Mouse (Mus musculus) 3T3-L1 (cell line): ENCODE results near the gene Trove2.

ENCODE experiments used
- DNase-seq: peaks from one replicate; pipeline ENCODE4 v3.0.0-alpha.2; 2015; ENCODE audit warnings: low read depth, low spot score

The Trove2 gene

DNA sequence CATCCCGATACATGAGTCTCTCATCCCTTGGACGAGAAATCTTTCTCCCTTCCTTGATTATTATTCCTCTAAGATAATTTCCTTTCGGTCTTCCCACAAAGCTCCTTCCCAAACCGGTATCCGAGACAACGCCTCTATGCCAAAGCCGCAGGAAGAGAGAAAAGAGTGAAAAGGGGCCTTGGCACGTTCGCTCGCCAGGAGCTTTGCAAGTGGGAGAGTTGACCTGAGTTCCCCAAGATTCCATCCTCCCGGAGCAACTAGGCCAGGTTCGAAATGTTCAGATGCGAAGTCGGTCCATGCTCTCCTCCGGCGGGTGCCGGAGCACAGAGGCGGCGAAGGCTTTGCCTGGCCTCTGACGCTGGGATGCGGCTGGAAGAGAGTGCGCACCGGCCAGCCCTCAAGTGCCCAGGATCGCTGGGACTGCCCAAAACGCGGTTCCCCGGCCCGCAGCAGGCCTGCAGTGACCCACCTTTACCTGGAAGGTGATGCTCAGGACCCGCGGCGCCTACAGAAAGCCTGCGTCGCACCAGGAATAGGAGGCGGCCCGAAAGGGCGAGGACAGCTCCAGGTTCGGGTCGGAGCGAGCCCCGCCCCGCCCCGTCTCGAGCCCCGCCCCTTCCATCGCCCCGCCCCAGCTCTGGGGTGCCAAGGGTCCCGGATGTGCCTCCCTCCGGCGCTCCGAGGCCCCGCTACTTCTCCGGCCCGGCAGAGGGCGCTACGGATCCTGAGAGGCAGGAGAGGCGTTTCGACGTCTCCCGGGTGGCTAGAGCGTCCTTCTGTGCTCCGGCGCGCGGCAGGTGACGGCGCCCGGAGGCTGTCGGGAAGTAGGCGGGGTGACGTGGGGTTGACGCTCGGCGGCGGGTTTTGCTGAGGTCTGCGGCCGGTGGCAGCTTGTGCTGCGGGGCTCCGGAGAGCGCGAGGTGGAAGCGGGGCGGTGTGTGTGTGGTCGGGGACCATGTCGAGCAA is at the start of gene Trove2, which contains the start of gene Uchl5:
Gene Trove2 (minus strand): TSS at position 623 of the 966 bp plus-strand sequence.
Gene Uchl5 (plus strand): TSS at position 827 of the 966 bp plus-strand sequence.
- DNase-seq = peak; percentile 95

- DNase-seq = no peak
Measured at GRCm38 (mm10) chr1:143822677-143823076, 45.8 kb upstream of the Trove2 start.

DNA sequence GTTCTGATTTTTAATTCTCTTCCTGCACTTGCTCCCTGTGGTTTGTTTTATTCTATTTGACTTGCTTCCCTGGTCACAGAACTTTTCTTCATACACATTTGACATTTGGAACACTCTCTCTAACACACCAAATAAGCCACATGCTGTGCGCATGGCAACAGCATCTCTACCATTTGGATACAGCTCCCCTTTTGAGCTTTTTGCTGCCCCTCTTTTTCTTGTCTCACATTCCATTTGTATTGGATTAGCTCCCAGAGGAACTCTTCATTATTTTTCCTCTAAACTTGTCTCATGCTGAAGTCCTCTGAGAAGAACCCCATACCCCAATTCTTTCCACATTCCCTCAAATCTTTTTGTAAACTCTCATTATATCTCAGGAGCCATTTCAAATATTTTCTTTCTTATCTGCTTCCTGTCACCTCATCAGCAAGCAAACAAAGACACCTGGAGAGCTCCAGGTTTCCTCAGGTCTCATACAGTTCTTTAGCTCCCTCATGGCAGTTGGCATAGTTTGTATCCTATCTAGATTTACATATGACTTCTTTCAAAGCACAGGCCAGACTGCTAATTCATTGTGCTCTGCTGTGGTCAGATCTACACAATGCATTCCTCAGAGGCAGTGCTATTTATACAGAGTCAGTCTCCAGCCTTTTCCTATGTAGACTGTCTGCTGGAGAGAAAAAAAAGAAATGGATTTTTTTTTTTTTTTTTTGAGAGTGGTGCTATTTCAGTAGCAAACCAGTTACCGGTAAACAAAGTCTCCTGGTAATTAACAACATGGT is 43.4 kb upstream of the Trove2 start:
- no peak for DNase-seq

DNA sequence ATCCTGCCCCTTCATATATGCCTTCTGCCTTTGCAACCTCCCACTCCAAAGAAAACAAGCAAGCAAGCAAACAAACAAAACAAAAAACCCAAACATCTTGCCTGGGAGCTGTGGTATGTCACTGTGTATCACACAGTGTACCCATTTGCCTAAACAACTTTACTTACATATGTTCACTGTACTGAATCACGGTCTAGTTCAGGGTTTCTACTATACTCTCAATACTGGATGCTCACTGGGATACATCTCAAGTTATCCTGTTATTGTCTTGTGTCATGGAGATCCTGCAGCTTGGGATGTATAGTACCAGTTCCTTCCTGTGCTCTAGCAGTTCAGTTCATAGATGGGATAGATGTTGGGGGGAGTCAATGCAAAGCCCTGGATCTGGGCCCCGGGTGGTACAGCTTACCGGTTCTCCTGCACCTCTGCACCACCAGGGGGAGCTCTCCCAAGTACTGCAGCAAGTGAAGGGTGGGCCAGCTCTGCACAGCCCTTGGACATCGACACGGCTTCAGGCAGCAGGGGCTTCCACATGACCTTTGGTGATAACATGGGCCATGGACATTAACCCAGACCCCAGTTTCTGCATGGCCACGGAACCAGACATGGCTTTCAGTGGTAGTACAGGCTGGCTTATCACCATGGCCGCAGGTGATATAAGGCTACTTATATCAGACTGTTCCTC is 37.0 kb upstream of the Trove2 start:
- DNase-seq = peak; percentile 61

GRCm38 (mm10) chr1:143809062-143809461 is 32.2 kb upstream of the Trove2 start:
- no peak for DNase-seq

- peak; percentile 91 for DNase-seq
Measured at GRCm38 (mm10) chr1:143803537-143803936, 26.7 kb upstream of the Trove2 start.

GRCm38 (mm10) chr1:143788584-143789227 is 11.8 kb upstream of the Trove2 start:
- peak; percentile 65 for DNase-seq

GRCm38 (mm10) chr1:143777558-143778218 is 820 bp upstream of the Trove2 start:
- peak; percentile 41 for DNase-seq

DNA sequence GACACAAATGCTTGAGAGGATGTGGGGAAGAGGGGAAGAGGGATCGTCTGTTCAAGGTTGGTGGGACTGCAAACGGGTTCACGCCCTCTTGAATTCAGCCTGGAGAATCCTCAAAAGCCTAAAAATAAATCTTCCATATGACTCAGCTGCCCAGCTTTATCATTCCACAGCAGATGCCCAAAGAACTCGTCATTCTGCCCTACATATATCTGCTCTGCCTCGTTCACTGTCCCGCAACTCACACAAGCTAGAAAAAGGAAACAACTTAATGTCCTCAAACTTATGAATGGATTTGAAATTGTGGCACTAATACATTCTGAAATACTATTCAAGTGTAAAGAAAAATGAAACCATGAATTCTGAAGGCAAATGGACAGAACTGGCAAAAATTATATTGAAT is 3.0 kb downstream of the Trove2 start:
- DNase-seq = peak; percentile 79

GRCm38 (mm10) chr1:143773082-143773481 is 3.8 kb downstream of the Trove2 start:
- DNase-seq = no peak

- DNase-seq = no peak
Measured at GRCm38 (mm10) chr1:143770444-143771109, 6.3 kb downstream of the Trove2 start.

- no peak for DNase-seq
Measured at GRCm38 (mm10) chr1:143766238-143766637, 10.6 kb downstream of the Trove2 start.

GRCm38 (mm10) chr1:143765801-143766200 is 11.1 kb downstream of the Trove2 start:
- no peak for DNase-seq

- peak; percentile 65 for DNase-seq
Measured at GRCm38 (mm10) chr1:143764443-143764842, 12.4 kb downstream of the Trove2 start.

DNA sequence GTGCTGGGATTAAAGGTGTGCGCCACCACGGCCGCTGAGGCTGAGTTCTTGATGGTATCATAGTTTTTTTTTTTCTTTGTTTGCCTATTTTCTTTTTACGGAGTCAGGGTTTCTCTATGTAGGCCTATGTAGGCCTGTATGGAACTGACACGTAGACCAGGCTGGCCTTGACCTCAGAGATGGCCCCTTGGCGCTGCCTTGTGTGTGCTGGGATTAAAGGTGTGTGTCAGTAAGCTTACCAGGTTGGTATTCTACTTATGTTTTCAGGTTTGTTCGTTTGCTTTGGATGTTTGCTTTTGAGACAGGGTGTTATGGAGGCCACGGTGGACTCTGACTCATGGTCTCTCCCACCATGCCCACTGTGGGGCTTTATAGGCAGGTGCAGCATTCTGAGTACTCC is 14.7 kb downstream of the Trove2 start:
- no peak for DNase-seq

GRCm38 (mm10) chr1:143745871-143746270 is 31.0 kb downstream of the Trove2 start:
- DNase-seq = no peak

DNA sequence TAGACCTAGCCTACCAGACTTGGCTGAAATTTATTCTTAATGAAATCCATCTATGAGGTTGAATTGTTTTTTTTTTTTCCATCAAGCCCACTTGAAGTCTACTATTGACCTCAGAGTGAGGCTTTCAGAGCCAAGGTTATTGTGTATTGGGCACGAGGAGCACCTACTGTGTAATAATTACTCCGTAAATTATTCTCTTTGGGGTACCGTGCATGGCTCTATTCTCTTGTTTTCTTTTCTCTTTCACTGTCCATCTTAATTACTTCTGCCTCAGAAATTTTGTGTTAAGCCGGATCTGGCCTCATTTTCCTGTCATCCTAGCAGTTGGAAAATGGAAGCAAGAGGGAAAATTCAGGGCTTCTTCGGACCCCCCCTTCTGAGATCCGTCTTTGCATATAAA is 34.7 kb downstream of the Trove2 start:
- no peak for DNase-seq

DNA sequence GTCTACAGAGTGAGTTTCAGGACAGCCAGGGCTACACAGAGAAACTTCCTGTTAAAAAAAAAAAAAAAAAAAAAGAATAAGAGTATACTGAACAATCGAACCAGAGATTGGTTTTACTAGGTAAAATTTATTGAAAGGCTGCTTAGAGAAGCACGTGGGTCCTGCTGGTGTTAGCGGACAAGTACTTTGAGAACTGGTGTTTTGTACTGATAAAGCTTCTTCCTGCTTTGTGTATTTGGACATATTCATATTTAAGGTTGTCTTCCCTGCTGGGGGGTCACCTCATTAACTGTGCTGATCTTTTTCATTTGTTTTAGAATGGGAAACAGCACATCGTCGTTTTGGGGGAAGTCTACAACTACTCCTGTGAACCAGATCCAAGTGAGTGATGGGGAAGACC is 35.5 kb downstream of the Trove2 start:
- no peak for DNase-seq

DNA sequence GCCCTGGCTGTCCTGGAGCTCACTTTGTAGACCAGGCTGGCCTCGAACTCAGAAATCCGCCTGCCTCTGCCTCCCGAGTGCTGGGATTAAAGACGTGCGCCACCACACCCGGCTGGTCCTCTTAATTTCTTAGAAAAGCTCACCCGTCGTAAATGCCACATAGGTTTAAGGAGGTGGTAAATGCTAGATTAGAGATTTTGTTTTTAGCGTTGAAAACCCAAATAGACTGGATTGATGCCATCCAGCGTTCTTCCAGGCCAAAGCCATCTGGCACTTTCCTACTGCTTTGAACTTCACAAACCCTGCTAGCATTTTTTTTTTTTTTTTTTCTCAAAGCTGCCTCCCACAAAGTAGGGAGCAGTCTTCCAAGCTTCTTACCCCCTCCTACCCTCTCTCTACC is 36.3 kb downstream of the Trove2 start:
- peak; percentile 6 for DNase-seq
